Mouse (Mus musculus) lung, postnatal 0 days (tissue): ENCODE measurements at regions not wholly inside any gene's neighbourhood (a gene's known extent, or its start where the extent isn't known, plus 50 kb on each side); places are given as distances from the start of the nearest gene placed in this dataset.

Experiments used
- CTCF ChIP-seq: IDR thresholded peaks from 2 replicates; pipeline ENCODE4 v1.5.1; 2016; ENCODE audit warnings: antibody characterized with exemption, mild to moderate bottlenecking
- EP300 ChIP-seq: IDR thresholded peaks from 2 replicates; pipeline ENCODE4 v1.6.1; 2016; ENCODE audit warnings: antibody characterized with exemption, mild to moderate bottlenecking, control low read depth

- TF ChIP-seq EP300 (no peak), CTCF (no peak)
Measured at GRCm38 (mm10) chr13:63988263-63988662, 100.8 kb downstream of the Hsd17b3 start.
